Mouse (Mus musculus): ENCODE results near the gene Hist2h2aa2. TPM values are rescaled to one million over a fixed set of nuclear protein-coding genes. Genes with fewer than 3 reads are reported as not detected.
"Not testable (repeated sequence)": the region's sequence is repeated elsewhere in the genome, so short reads cannot be mapped to it uniquely, and the experiment has no call there.

The Hist2h2aa2 gene
- polyA plus RNA-seq, 1 experiment from 2014 or later: 63.0 TPM

DNA sequence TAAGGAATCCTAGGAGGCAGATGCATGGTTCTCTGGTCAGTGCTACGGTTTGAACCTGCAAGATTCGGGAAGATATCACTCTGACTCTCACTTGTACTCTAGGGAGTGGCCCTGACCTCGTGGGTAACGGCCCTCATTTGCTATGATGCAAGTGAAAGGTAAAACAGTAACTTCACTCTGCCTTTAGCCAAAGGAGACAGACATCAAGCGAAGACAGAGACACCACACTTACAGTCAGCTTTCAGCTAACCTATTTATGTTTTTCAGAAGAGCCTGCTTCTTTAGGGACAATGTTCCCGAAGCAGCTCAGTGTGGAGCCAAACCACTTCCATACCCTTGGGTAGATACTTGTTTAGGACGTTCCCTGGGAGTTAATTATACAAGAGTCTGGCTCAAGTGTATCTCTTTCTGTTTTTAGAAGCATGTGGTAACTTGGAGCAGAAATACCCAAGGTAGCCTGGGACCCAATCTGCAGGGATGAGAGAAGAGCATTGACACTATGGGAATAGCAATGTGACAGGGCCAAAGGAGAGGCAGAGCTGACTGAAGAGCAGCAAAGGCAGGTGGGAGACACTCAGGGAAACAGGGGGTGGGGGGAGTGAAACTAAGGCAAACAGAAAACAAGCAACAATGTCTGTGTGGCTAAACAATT lies 4.0 kb upstream of the Hist2h2aa2 start:
- Histone ChIP-seq H3K9ac (ENCODE audit: low read depth, low read length) (peak overlapping the region; percentile 79; the same call in 1 of the 2 replicates), H3K27me3 (ENCODE audit: control insufficient read depth, insufficient read depth, low read length) (no peaks in the 10 kb centered on the region), H3K4me3 (ENCODE audit: low read depth, low read length) (peak overlapping the region; percentile 46; the same call in 1 of the 2 replicates), H3K4me1 (replicated peaks; ENCODE audit: control insufficient read depth, insufficient read depth, low read length) (peaks cover 4% of the 10 kb centered on the region; the same call in 1 of the 2 replicates), H3K36me3 (ENCODE audit: control insufficient read depth, insufficient read depth, low read length) (no peaks in the 10 kb centered on the region), H3K9me3 (ENCODE audit: control insufficient read depth, low read length) (no peaks in the 10 kb centered on the region), H3K4me2 (replicated peaks; ENCODE audit: low read depth, low read length) (peak overlapping the region; percentile 57; the same call in 1 of the 2 replicates), H3K27ac (ENCODE audit: low read depth, low read length) (0 out of 2 replicates have a peak overlapping the region, but pooled peaks have one; percentile 96)
- no peak for DNase-seq (ENCODE audit: low spot score)
- 82% methylated on average over 7 of the region's 7 CpGs for WGBS
- no peak for ATAC-seq (ENCODE audit: low FRiP score)

DNA sequence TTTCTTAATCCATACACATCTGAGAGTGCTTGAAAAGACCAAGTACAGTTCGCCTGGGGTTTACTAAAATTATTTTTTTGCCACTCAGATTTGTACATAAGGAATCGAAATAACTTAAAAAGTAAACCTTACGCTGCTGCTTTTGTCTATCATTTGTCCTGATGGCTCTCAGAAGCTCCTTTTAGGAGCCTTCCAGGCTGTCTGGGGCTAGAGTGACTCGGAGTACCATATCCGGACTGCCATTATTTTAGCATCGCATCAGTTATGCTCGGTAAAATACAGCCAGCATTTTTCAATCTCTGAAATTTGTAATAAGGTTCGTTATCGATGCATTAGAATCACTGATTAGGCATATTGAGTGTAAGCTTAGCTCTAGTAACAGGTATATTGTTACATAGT lies 722 bp upstream of the Hist2h2aa2 start:
- no peak for ATAC-seq (ENCODE audit: low FRiP score)
- peak overlapping the region; percentile 77 for H3K27ac ChIP-seq (ENCODE audit: low read depth, low read length)
- H3K4me2 ChIP-seq (replicated peaks; ENCODE audit: low read depth, low read length): peak overlapping the region; percentile 21; the same call in 1 of the 2 replicates
- DNase-seq (ENCODE audit: low spot score): no peak
- 75% methylated on average over 9 of the region's 9 CpGs for WGBS
- no peaks in the 10 kb centered on the region for H3K27me3 ChIP-seq (ENCODE audit: control insufficient read depth, insufficient read depth, low read length)
- no peaks in the 10 kb centered on the region for H3K36me3 ChIP-seq (ENCODE audit: control insufficient read depth, insufficient read depth, low read length)
- H3K4me3 ChIP-seq (ENCODE audit: low read depth, low read length): no peak overlapping the region
- no peaks in the 10 kb centered on the region for H3K9me3 ChIP-seq (ENCODE audit: control insufficient read depth, low read length)
- H3K4me1 ChIP-seq (replicated peaks; ENCODE audit: control insufficient read depth, insufficient read depth, low read length): peaks cover 6% of the 10 kb centered on the region; the same call in 1 of the 2 replicates
- peak overlapping the region; percentile 42; the same call in 1 of the 2 replicates for H3K9ac ChIP-seq (ENCODE audit: low read depth, low read length)

DNA sequence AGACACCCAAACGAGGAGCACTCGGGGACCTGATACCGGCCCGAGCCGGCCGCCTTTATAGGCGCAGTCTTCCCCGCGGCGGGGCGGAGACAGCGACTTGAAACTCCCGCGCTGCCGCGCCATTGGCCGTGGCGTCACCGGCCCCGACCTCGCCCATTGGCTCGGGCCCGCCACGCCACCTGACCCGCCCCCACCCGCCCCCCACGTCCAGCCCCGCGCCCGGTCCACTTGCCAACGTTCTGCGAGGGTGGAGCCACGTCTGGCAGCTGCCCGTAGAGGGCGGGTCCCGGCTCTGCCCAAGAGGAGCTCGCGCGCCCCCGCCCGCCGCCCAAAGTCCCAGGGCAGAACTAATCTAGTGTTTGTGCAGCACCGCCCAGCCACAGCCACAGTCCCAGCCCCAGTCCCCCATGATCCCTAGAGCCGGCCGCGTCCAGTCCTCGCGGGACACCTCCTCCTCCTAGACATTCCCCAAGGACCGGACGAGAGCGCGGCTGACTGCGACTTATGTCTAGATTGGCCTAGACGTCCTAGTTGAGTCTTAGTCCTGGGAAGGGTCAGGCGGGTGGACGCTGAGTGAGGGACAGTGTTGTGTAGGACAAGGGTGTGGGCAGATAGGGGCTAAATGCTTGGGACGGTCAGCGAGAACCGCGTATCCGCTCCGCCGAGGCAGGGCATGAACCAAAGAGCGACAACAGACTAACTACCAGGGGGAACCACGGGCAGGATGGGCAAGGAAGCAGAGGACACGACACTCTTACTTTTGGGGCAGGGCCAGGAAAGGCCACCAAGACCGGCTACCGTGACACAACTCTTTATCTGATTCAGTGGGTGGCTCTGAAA lies 902 bp downstream of the Hist2h2aa2 start, which contains the start of gene Hist2h3c2:
Gene Hist2h3c2, minus strand, starts transcription at position 174 of the 840 bp plus-strand sequence.
- not testable (repeated sequence) for DNase-seq (ENCODE audit: low spot score); H3K36me3 ChIP-seq (ENCODE audit: control insufficient read depth, insufficient read depth, low read length); H3K4me1 ChIP-seq (replicated peaks; ENCODE audit: control insufficient read depth, insufficient read depth, low read length); H3K9me3 ChIP-seq (ENCODE audit: control insufficient read depth, low read length); H3K27me3 ChIP-seq (ENCODE audit: control insufficient read depth, insufficient read depth, low read length)
- peak within 1 kb of the TSS; percentile 49 for H3K4me2 ChIP-seq (replicated peaks; ENCODE audit: low read depth, low read length)
- H3K27ac ChIP-seq (ENCODE audit: low read depth, low read length): peak within 1 kb of the TSS; percentile 74
- peak within 1 kb of the TSS; percentile 37 for H3K4me3 ChIP-seq (ENCODE audit: low read depth, low read length)
- peak; percentile 93 for ATAC-seq (ENCODE audit: low FRiP score)
- peak within 1 kb of the TSS; percentile 72 for H3K9ac ChIP-seq (ENCODE audit: low read depth, low read length)
- 1% methylated on average over 18 of the region's 68 CpGs for WGBS

DNA sequence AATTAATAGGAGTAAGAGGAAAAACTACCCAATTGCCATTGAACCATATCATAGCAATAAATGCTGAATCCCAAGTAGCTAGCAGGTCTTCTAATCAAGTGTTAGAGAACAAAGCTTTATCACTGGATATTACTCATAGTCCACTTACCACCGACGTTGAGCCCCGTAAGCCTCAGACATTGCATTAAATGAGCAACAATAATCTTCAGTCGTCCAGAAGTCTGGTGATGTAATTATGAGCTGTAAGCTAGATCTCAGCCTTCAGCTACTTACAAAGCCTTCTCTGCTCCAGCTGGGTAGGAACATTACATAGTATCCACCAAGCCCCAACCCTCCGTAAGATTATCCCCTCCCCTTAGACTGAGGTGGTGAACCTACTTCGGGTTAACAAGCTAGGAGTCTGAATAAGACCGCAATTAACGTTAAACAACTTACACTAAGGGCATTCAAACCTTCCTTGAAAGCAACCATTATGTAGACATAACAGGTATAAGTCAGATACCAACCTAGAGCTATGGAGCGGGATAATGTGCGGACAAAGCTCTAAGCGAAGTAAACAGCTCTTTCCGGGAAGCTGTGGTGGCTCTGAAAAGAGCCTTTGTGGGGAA lies 2.1 kb downstream of the Hist2h2aa2 start:
- H3K27ac ChIP-seq (ENCODE audit: low read depth, low read length): peak overlapping the region; percentile 74
- DNase-seq (ENCODE audit: low spot score) (no peak), ATAC-seq (ENCODE audit: low FRiP score) (no peak)
- H3K9me3 ChIP-seq (ENCODE audit: control insufficient read depth, low read length): no peaks in the 10 kb centered on the region
- 0% methylated on average over 12 of the region's 12 CpGs for WGBS
- no peaks in the 10 kb centered on the region for H3K36me3 ChIP-seq (ENCODE audit: control insufficient read depth, insufficient read depth, low read length)
- peak overlapping the region; percentile 72 for H3K9ac ChIP-seq (ENCODE audit: low read depth, low read length)
- H3K4me3 ChIP-seq (ENCODE audit: low read depth, low read length): peak overlapping the region; percentile 37
- peaks cover 3% of the 10 kb centered on the region; the same call in 1 of the 2 replicates for H3K4me1 ChIP-seq (replicated peaks; ENCODE audit: control insufficient read depth, insufficient read depth, low read length)
- H3K4me2 ChIP-seq (replicated peaks; ENCODE audit: low read depth, low read length): peak overlapping the region; percentile 49
- no peaks in the 10 kb centered on the region for H3K27me3 ChIP-seq (ENCODE audit: control insufficient read depth, insufficient read depth, low read length)

DNA sequence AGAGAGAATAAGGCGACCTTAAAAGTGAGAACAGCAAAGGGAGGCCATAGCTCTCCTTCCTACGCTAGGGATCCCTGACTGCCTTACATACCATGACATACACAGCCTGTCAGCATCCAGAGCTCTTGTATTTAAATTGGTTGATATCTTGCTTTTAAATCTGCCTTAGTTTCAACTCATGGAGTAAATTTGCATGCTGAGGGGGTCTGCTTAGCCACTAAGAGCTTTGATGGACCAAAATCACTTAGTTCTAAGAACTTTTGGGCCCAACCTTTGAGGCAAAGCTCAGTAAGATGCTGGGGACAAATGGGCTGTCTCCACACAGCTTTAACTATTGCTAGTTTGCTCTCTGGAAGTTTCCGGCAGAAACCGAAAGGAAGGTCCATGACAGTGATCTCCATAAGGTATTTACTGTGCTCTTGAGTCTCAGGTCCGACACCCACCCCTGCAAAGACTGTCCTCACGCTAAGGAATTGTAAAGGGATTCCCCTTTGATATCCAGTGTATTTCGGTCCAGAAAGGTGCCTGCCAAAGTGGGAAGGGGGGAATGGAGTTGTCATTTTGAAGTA lies 2.7 kb downstream of the Hist2h2aa2 start:
- H3K9me3 ChIP-seq (ENCODE audit: control insufficient read depth, low read length): no peaks in the 10 kb centered on the region
- no peaks in the 10 kb centered on the region for H3K36me3 ChIP-seq (ENCODE audit: control insufficient read depth, insufficient read depth, low read length)
- H3K9ac ChIP-seq (ENCODE audit: low read depth, low read length): peak overlapping the region; percentile 72
- 33% methylated on average over 7 of the region's 7 CpGs for WGBS
- ATAC-seq (ENCODE audit: low FRiP score) (no peak), DNase-seq (ENCODE audit: low spot score) (peak; percentile 55)
- H3K4me1 ChIP-seq (replicated peaks; ENCODE audit: control insufficient read depth, insufficient read depth, low read length): peaks cover 3% of the 10 kb centered on the region; the same call in 1 of the 2 replicates
- H3K27me3 ChIP-seq (ENCODE audit: control insufficient read depth, insufficient read depth, low read length): no peaks in the 10 kb centered on the region
- H3K27ac ChIP-seq (ENCODE audit: low read depth, low read length): 0 out of 2 replicates have a peak overlapping the region, but pooled peaks have one; percentile 30
- H3K4me3 ChIP-seq (ENCODE audit: low read depth, low read length): peak overlapping the region; percentile 37
- peak overlapping the region; percentile 49 for H3K4me2 ChIP-seq (replicated peaks; ENCODE audit: low read depth, low read length)

DNA sequence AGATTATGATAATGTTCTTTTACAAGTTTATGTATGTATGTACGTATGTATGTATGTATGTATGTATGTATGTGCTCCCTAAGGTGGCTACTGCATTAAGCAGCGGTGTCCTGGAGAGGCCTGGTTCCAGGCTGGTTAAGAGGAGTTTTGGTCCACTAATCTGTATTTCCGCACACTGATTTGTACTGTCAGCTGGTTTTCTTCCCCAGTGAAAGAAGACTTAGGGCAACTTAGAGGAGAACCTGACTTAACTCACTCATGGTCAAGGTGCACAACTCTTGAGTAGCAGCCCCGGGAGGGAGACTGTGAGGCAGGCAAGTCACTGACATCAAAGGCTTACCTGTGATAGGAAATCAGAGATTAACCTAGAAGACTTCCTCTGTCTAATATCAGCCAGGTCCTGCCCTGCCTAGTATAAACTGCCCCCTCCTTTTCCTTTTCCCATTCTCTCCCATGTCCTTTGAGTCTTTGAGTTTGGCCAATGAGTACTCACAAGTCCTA lies 3.2 kb downstream of the Hist2h2aa2 start:
- no peaks in the 10 kb centered on the region for H3K36me3 ChIP-seq (ENCODE audit: control insufficient read depth, insufficient read depth, low read length)

DNA sequence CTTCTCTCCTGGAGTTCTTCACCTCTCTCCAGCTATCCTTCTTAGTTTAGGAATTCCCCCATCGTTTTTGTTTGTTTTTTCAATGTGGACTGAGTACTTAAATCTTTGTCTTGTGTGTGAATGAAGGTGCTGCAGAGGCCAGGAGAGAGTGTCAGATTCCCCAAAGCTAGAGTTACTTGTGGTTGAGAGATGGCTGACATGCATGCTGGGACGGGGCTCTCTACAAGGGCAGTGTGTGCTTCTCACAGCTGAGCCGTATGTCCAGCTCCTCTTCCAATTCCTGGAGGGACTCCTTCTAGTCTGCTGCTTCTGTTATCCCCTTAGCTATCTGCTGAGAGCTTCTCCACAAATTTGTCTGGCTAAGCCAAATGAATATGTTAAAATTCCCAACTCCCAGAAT lies 4.2 kb downstream of the Hist2h2aa2 start:
- Histone ChIP-seq H3K4me1 (replicated peaks; ENCODE audit: control insufficient read depth, insufficient read depth, low read length) (peaks cover 3% of the 10 kb centered on the region; the same call in 1 of the 2 replicates), H3K27me3 (ENCODE audit: control insufficient read depth, insufficient read depth, low read length) (no peaks in the 10 kb centered on the region), H3K36me3 (ENCODE audit: control insufficient read depth, insufficient read depth, low read length) (no peaks in the 10 kb centered on the region), H3K9me3 (ENCODE audit: control insufficient read depth, low read length) (no peaks in the 10 kb centered on the region), H3K4me2 (replicated peaks; ENCODE audit: low read depth, low read length) (no peak overlapping the region), H3K4me3 (ENCODE audit: low read depth, low read length) (no peak overlapping the region), H3K9ac (ENCODE audit: low read depth, low read length) (no peak overlapping the region), H3K27ac (ENCODE audit: low read depth, low read length) (no peak overlapping the region)
- DNase-seq (ENCODE audit: low spot score) (no peak), ATAC-seq (ENCODE audit: low FRiP score) (no peak)
- 58% methylated on average over 3 of the region's 3 CpGs for WGBS

More for the DNA sequence above, 3.2 kb downstream of the Hist2h2aa2 start:
- H3K4me3 ChIP-seq (ENCODE audit: low read depth, low read length): peak overlapping the region; percentile 16
- 94% methylated on average over 4 of the region's 4 CpGs for WGBS
- ATAC-seq (ENCODE audit: low FRiP score) (no peak), DNase-seq (ENCODE audit: low spot score) (peak; percentile 23)
- H3K9ac ChIP-seq (ENCODE audit: low read depth, low read length): peak overlapping the region; percentile 72; the same call in 1 of the 2 replicates
- H3K27ac ChIP-seq (ENCODE audit: low read depth, low read length): 0 out of 2 replicates have a peak overlapping the region, but pooled peaks have one; percentile 30
- H3K9me3 ChIP-seq (ENCODE audit: control insufficient read depth, low read length): no peaks in the 10 kb centered on the region
- peaks cover 3% of the 10 kb centered on the region; the same call in 1 of the 2 replicates for H3K4me1 ChIP-seq (replicated peaks; ENCODE audit: control insufficient read depth, insufficient read depth, low read length)
- peak overlapping the region; percentile 49 for H3K4me2 ChIP-seq (replicated peaks; ENCODE audit: low read depth, low read length)
- no peaks in the 10 kb centered on the region for H3K27me3 ChIP-seq (ENCODE audit: control insufficient read depth, insufficient read depth, low read length)

DNA sequence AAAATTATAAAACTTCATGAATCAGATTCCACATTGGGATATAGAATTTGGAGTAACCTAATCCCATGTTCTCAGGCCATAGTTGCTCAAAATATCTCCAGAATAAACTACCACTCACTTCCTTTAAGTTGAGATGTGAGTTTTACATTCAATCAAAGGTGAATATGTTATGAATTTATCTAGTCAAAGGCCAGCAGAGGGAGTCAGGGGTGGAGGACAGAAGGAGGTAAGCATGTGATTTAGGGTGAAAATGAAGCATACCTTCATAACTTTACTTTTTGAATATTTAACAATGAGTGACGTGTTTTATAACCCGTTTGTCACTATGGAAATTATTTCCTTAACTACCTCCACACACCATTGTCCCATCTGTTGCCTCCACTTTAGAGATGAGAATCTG lies 5.2 kb downstream of the Hist2h2aa2 start:
- no peak for DNase-seq (ENCODE audit: low spot score)
- Histone ChIP-seq H3K4me1 (replicated peaks; ENCODE audit: control insufficient read depth, insufficient read depth, low read length) (peaks cover 3% of the 10 kb centered on the region; the same call in 1 of the 2 replicates), H3K9ac (ENCODE audit: low read depth, low read length) (no peak overlapping the region), H3K27ac (ENCODE audit: low read depth, low read length) (no peak overlapping the region), H3K4me2 (replicated peaks; ENCODE audit: low read depth, low read length) (no peak overlapping the region), H3K9me3 (ENCODE audit: control insufficient read depth, low read length) (no peaks in the 10 kb centered on the region), H3K27me3 (ENCODE audit: control insufficient read depth, insufficient read depth, low read length) (no peaks in the 10 kb centered on the region), H3K36me3 (ENCODE audit: control insufficient read depth, insufficient read depth, low read length) (no peaks in the 10 kb centered on the region), H3K4me3 (ENCODE audit: low read depth, low read length) (no peak overlapping the region)
- WGBS: 91% methylated on average over 2 of the region's 2 CpGs
- ATAC-seq (ENCODE audit: low FRiP score): no peak
